Mouse (Mus musculus) ES-Bruce4 (cell line): Measurements from ENCODE around the gene Napsa. TPM values are rescaled to one million over a fixed set of nuclear protein-coding genes. Genes with fewer than 3 reads are reported as not detected.
A peak's percentile ranks its signal among the peaks of the same experiment; 100 is the strongest.

ENCODE experiments used
- H3K27ac ChIP-seq: 2 replicates; pipeline ENCODE4 v1.5.1; 2012; ENCODE audit warnings: low read length, inconsistent platforms; ENCODE audit not compliant: insufficient read depth
- H3K27me3 ChIP-seq: 2 replicates; pipeline ENCODE4 v1.6.1; 2012; ENCODE audit warnings: mild to moderate bottlenecking, low read length, inconsistent platforms; ENCODE audit not compliant: control insufficient read depth, poor library complexity, insufficient read depth, severe bottlenecking
- H3K36me3 ChIP-seq: 2 replicates; pipeline ENCODE4 v1.6.1; 2012; ENCODE audit warnings: inconsistent platforms, mild to moderate bottlenecking, low read length, moderate library complexity; ENCODE audit not compliant: control insufficient read depth, poor library complexity, insufficient read depth, severe bottlenecking
- H3K4me1 ChIP-seq: one replicate; pipeline ENCODE4 v1.8.1; 2011; ENCODE audit warnings: low read length; ENCODE audit not compliant: control insufficient read depth, insufficient read depth
- H3K4me3 ChIP-seq: 2 replicates; pipeline ENCODE4 v1.5.1; 2011; ENCODE audit warnings: low read depth, mild to moderate bottlenecking, low read length
- H3K9ac ChIP-seq: 2 replicates; pipeline ENCODE4 v1.6.1; 2012; ENCODE audit warnings: low read depth, mild to moderate bottlenecking, inconsistent platforms; ENCODE audit not compliant: poor library complexity, severe bottlenecking
- H3K9me3 ChIP-seq: replicated peaks from 2 replicates; pipeline ENCODE4 v1.6.1; 2012; ENCODE audit warnings: mild to moderate bottlenecking, low read length, inconsistent platforms; ENCODE audit not compliant: control insufficient read depth, poor library complexity, insufficient read depth, severe bottlenecking
- CTCF ChIP-seq: IDR thresholded peaks from one replicate; pipeline ENCODE4 v1.8.1; 2011; ENCODE audit warnings: low read depth, low read length
- EP300 ChIP-seq: IDR thresholded peaks from 2 replicates; pipeline ENCODE4 v1.6.1; 2011; ENCODE audit warnings: low read depth, low read length; ENCODE audit not compliant: insufficient read depth
- POLR2A ChIP-seq: IDR thresholded peaks from one replicate; pipeline ENCODE4 v1.8.1; 2011; ENCODE audit warnings: low read length; ENCODE audit not compliant: insufficient read depth
- polyA plus RNA-seq: library from polyadenylated mRNA; stranded (reverse); fragments of >200 nt; gene quantifications from 2 replicates; pipeline ENCODE4 v1.2.4, GENCODE M21; 2011; ENCODE audit warnings: low read depth; ENCODE audit not compliant: missing spikeins, insufficient read depth, insufficient read length

Napsa gene
- polyA plus RNA-seq, 1 experiment = 1.1 TPM

DNA sequence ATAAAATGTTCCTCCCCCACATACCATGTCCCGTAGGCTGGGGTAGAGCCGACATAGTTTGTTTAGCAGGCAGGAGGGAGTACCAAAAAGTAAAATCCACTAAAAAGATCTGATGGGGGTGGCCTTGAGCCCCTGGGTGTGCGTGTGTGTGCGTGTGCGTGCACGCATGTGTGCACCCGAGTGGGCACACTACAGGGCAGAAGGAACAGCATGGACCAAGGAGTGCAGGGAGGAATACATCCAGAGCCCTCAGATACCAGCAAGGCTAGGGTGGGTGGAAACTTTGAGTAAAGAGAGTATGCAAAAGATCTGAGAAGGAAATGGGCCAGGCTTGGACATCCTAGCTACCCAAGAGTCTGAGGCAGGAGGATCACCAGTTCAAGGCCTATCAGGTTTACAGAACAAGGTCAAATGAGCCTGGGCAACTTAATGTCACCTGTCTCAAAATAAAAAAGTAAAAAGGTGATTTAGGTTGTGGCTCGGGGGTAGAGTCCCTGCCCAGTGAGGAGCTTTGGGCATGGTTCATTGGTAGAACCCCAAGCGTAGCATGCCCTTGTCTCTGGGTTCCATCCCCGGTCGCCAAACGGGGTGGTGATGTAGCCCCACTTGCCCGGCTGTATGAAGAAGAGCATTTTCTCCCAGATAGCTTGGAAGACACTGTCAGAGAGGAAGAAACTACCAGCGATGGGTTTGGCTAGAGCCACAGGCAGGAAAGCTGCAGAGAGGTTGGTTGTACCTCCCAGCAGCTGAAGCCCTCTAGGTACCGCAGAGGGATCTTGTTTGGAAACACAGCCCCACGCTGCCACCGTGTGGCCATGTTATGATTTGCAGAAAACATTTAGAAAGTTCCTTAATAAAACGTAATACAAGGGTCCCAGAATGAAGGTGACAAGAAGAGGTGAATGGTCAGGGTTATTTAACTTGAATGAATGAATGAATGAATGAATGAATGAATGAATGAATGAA is 11.5 kb upstream of the Napsa start:
- peak; percentile 80 for TF ChIP-seq CTCF
- no peak for TF ChIP-seq EP300
- Histone ChIP-seq H3K27me3 (no peaks in the 10 kb centered on the region), H3K27ac (no peak overlapping the region), H3K4me1 (no peaks in the 10 kb centered on the region), H3K36me3 (no peaks in the 10 kb centered on the region), H3K9me3 (no peaks in the 10 kb centered on the region), H3K9ac (no peak overlapping the region), H3K4me3 (no peak overlapping the region)

DNA sequence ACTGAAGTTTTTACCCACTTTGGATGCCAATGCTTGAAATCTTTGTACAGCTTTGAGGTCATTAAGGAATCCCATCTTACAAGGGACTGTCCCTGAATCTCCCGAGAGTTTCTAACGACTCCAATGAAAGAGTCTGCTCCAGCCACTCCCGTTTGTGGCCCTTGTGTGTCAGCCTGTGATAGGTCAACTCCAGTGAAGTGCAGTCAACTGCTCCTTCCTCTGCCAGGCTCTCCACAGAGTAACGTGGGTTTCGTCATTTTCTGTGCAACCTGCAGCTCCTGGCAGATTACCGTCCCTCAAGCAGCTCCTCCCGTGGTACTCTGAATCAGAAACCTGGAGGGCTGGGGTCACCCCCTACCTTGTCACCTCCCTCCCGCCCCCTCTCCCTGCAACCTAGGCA is 8.9 kb upstream of the Napsa start:
- Histone ChIP-seq H3K9ac (no peak overlapping the region), H3K27ac (no peak overlapping the region), H3K4me1 (no peaks in the 10 kb centered on the region), H3K9me3 (no peaks in the 10 kb centered on the region), H3K36me3 (no peaks in the 10 kb centered on the region), H3K27me3 (no peaks in the 10 kb centered on the region), H3K4me3 (no peak overlapping the region)
- TF ChIP-seq POLR2A = no peak
- no peak for TF ChIP-seq EP300
- no peak for TF ChIP-seq CTCF

DNA sequence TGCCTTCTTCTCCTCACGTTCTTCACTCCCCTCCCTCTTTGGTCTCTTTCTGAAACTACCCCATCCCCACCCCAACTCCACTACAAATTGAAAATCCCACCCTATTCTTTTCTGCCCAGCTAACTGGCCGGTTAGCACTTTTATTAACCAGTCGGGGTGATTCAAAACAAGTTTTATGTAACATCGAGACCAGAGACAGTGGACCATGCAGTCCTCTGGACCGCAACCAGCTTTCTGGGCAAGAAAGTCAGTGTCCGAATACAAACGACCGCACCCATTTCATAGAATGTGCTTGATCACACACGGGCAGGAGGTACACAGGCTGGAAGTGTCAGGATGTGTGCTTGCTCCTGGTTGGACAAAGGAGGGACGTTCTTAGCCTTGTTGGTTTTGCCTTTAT is 7.7 kb upstream of the Napsa start:
- Histone ChIP-seq H3K9me3 (no peaks in the 10 kb centered on the region), H3K9ac (no peak overlapping the region), H3K27ac (no peak overlapping the region), H3K4me3 (no peak overlapping the region), H3K4me1 (no peaks in the 10 kb centered on the region), H3K27me3 (no peaks in the 10 kb centered on the region), H3K36me3 (no peaks in the 10 kb centered on the region)
- no peak for TF ChIP-seq POLR2A
- no peak for TF ChIP-seq EP300
- TF ChIP-seq CTCF = no peak

DNA sequence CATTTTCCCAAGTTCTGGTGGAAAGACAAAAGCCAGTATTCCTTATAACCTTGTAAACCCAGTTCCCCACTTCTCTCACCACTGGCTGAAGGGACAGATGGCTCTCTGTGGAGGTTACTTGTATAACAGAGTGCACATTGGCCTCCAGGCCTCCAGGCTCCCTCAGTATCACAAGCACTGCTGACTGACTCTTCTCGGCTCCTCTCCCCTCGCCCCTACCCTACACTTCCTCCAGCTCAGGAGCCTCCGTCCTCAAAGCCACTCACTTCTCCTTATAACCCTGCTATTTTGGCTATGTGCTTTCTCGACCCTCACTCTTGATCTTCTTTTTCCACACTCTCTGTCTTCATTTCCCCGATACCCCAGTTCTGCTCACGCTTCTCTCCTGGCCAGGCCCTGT is 6.8 kb upstream of the Napsa start:
- no peaks in the 10 kb centered on the region for H3K36me3 ChIP-seq
- H3K27ac ChIP-seq = no peak overlapping the region
- H3K27me3 ChIP-seq = no peaks in the 10 kb centered on the region
- no peak for TF ChIP-seq EP300
- no peak for TF ChIP-seq CTCF
- TF ChIP-seq POLR2A = no peak
- H3K4me3 ChIP-seq = no peak overlapping the region
- H3K9ac ChIP-seq = no peak overlapping the region
- H3K4me1 ChIP-seq = no peaks in the 10 kb centered on the region
- no peaks in the 10 kb centered on the region for H3K9me3 ChIP-seq

DNA sequence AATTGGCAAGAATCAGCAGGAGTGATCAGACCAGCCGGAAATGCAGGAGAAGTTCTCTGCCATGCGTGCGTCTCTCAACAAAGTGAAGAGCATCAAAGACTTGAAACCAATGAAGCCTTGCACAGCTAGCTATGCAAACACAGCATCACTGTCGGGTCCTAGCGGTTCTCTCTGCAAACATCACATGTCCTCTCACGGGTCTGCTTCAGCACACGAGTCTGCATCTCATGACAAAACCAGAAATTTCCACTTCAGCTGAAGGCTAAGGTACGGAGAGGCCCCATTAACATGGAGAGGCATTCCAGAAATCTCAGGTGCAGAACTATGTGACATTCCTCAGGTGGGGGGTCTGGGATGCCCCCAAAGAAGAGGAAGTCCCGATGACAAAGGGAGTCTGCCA is 3.4 kb upstream of the Napsa start:
- Histone ChIP-seq H3K4me3 (no peak overlapping the region), H3K4me1 (peaks cover 1% of the 10 kb centered on the region), H3K9me3 (no peaks in the 10 kb centered on the region), H3K27ac (no peak overlapping the region), H3K9ac (no peak overlapping the region), H3K27me3 (no peaks in the 10 kb centered on the region), H3K36me3 (no peaks in the 10 kb centered on the region)
- TF ChIP-seq POLR2A (no peak), CTCF (no peak), EP300 (no peak)

DNA sequence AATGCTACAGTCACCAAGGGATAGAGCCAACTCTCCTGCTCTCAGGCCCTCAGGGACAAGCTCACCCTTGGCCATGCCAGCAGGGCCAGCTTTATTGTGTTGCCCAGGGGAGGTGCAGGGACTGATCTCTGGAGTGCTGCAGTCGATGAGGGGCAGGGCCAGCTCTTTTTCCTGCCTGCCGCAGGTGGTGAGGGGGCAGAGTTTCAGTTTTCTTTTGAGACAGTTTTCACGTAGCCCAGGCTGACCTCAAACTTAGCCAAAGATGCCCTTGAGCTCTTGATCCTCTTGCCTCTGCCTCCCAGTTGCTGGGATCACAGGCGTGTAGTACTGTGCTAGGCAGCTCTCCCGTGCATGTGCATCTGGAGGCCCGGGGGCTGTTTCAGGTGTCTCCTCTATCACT is 1.2 kb upstream of the Napsa start:
- no peaks in the 10 kb centered on the region for H3K27me3 ChIP-seq
- H3K36me3 ChIP-seq = no peaks in the 10 kb centered on the region
- H3K4me3 ChIP-seq = no peak overlapping the region
- no peak overlapping the region for H3K9ac ChIP-seq
- no peaks in the 10 kb centered on the region for H3K9me3 ChIP-seq
- H3K4me1 ChIP-seq = peaks cover 1% of the 10 kb centered on the region
- no peak overlapping the region for H3K27ac ChIP-seq
- no peak for TF ChIP-seq CTCF
- TF ChIP-seq POLR2A = no peak
- TF ChIP-seq EP300 = no peak
